Mouse (Mus musculus): Measurements from ENCODE around the gene Vmn1r215. TPM values are rescaled to one million over a fixed set of nuclear protein-coding genes. Genes with fewer than 3 reads are reported as not detected.
"Not testable (repeated sequence)": the region's sequence is repeated elsewhere in the genome, so short reads cannot be mapped to it uniquely, and the experiment has no call there.

The Vmn1r215 gene
- not detected in 2 replicates for polyA plus RNA-seq (2015; fragmentation: Nextera tagmentation; extraction: Ambion mirVana)

DNA sequence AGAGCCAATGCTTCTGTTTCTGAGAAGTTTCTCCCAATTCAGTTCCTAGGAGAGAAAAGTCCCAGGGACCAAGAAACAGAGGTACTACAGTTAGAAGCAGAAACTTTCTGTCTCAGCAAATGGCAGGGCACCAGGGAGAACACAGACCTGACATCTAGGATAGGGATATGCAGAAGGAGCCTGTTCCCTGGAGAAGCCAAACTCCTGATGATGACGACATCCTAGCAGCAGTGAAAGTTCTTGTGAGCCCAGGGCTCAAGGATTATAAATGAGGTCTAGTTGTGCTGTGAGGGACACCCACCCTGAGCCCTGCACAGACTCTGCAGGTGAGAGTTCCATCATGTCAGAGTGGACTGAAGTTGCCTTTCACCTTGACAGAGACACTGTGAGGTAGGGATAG is at the start of gene Vmn1r215:
Gene Vmn1r215 (plus strand): TSS at position 301 of the 400 bp plus-strand sequence.
- Histone ChIP-seq H3K4me2 (no peak within 1 kb of the TSS), H3K36me3 (no peaks in the 10 kb centered on the region), H3K9me3 (replicated peaks) (no peaks in the 10 kb centered on the region), H3K27ac (replicated peaks) (no peak within 1 kb of the TSS), H3K9ac (replicated peaks) (no peak within 1 kb of the TSS), H3K4me3 (replicated peaks) (no peak within 1 kb of the TSS), H3K27me3 (replicated peaks) (no peaks in the 10 kb centered on the region), H3K4me1 (no peaks in the 10 kb centered on the region)
- no peak for ATAC-seq (ENCODE audit: low FRiP score)
- 76% methylated on average over 1 of the region's 1 CpGs for WGBS

DNA sequence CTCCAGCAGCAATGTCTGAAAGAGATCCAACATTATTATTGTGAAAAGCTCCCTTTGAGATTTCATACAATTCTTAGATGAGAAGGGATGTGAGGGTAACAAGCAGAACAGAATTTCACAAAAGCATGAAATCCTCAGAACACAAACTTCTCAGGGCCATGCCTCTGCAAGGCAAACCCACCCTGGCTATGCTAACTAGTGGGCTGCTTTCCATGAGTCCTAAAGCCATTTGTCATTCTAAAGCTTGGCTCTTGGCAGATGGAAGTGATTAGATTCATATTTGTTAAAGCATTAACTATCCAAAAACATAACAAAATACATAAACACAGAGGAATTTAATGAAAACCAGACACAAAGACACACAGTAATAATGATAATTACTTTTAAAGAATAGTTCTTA is 49.7 kb upstream of the Vmn1r215 start:
- no peak overlapping the region for H3K4me3 ChIP-seq (replicated peaks)
- no peak overlapping the region for H3K9ac ChIP-seq (replicated peaks)
- no peak overlapping the region for H3K27ac ChIP-seq (replicated peaks)
- no peaks in the 10 kb centered on the region for H3K36me3 ChIP-seq
- H3K27me3 ChIP-seq (replicated peaks) = no peaks in the 10 kb centered on the region
- H3K4me1 ChIP-seq = no peaks in the 10 kb centered on the region
- ATAC-seq (ENCODE audit: low FRiP score) = no peak
- H3K4me2 ChIP-seq = no peak overlapping the region
- H3K9me3 ChIP-seq (replicated peaks) = no peaks in the 10 kb centered on the region

DNA sequence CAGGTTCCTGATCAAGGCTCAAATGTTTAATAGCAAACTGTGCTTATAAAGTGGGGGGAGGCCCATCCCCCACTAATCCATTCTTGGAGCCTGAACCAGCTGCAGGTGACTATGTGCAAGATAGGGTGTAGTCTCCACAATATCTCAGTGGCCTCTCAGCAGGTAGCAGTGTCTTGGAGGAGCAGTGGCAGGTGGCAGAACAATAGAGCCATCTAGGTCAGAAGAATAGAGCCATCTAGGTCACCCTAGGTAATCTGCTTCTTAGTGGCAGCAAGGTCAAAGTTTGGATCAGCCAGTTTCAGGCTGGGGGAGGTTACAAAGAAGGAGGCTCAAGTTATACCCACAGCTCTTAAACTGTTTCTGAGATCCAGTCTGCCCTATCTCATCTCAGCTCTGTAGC is 43.0 kb upstream of the Vmn1r215 start:
- no peak overlapping the region for H3K27ac ChIP-seq (replicated peaks)
- no peaks in the 10 kb centered on the region for H3K9me3 ChIP-seq (replicated peaks)
- ATAC-seq (ENCODE audit: low FRiP score) = no peak
- no peaks in the 10 kb centered on the region for H3K27me3 ChIP-seq (replicated peaks)
- H3K4me2 ChIP-seq = no peak overlapping the region
- no peak overlapping the region for H3K4me3 ChIP-seq (replicated peaks)
- no peaks in the 10 kb centered on the region for H3K4me1 ChIP-seq
- no peaks in the 10 kb centered on the region for H3K36me3 ChIP-seq
- no peak overlapping the region for H3K9ac ChIP-seq (replicated peaks)

DNA sequence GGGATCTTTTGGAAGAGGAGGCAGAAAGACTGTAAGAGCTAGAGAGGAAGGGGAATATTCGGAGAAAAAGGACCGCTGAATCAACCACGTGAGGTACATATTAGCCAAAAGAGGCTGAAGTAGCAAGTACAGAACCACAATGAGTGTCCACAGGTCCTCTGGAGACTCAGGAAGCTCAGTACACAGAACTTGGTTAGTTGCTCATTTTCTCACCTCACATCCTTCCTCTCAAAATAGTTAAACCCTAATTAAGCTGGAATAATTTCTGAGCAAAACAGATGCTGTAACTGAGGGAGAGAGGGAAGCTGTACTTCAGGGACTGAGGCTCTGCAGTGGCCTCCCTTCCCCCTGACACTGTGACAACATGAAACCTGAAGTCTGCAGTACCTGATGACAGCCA is 37.7 kb upstream of the Vmn1r215 start, which contains the start of gene Vmn1r214:
Gene Vmn1r214 (plus strand): TSS at position 301 of the 400 bp plus-strand sequence.
- H3K4me1 ChIP-seq = no peaks in the 10 kb centered on the region
- WGBS = 92% methylated on average over 3 of the region's 3 CpGs
- H3K4me3 ChIP-seq (replicated peaks) = no peak within 1 kb of the TSS
- no peak within 1 kb of the TSS for H3K9ac ChIP-seq (replicated peaks)
- no peak for ATAC-seq (ENCODE audit: low FRiP score)
- no peaks in the 10 kb centered on the region for H3K27me3 ChIP-seq (replicated peaks)
- H3K9me3 ChIP-seq (replicated peaks) = no peaks in the 10 kb centered on the region
- no peak within 1 kb of the TSS for H3K4me2 ChIP-seq
- H3K36me3 ChIP-seq = no peaks in the 10 kb centered on the region
- no peak within 1 kb of the TSS for H3K27ac ChIP-seq (replicated peaks)

DNA sequence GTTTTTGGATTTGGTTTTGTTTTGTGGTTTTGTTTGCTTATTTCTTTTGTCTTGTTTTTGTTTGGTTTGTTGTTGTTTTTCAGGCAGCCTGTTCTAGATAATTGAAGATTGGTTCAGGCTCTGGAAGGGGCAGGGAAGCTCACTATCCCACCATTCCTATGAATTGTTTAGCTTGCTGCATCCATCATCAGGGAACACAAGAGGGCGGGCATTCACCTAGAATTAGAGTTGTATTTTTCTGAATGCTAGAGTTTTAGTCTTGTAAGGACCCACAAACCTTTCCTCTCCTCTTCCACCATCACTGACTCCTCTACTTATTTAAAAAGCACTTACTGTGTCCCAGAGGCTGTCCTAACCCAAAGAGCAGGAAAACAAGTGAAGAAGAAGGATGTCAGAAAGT is 10.0 kb upstream of the Vmn1r215 start:
- Histone ChIP-seq H3K4me2 (no peak overlapping the region), H3K27ac (replicated peaks) (no peak overlapping the region), H3K9ac (replicated peaks) (no peak overlapping the region), H3K4me3 (replicated peaks) (no peak overlapping the region), H3K27me3 (replicated peaks) (no peaks in the 10 kb centered on the region), H3K36me3 (no peaks in the 10 kb centered on the region), H3K9me3 (replicated peaks) (no peaks in the 10 kb centered on the region), H3K4me1 (no peaks in the 10 kb centered on the region)
- ATAC-seq (ENCODE audit: low FRiP score) = no peak
- WGBS = 68% methylated on average over 1 of the region's 1 CpGs

DNA sequence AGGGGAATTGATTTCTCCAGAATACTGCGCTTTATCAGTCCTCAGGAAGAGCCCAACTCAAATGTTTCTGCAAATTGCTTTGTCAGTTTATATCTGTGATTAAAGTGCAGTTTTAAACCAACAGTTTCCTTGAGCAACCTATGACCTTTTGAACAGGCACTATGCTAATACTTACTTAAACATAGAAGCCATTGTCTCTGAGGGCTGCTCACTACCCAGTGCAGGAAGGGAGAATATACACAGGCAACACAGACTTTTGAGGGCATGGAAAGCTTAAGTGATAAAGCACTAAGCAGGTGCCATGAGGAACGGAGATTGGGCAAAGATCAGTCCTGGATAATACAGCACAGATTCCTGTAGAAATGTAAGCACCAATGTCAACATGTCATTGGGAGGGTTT is 1.5 kb downstream of the Vmn1r215 start:
- no peaks in the 10 kb centered on the region for H3K27me3 ChIP-seq (replicated peaks)
- 88% methylated on average over 2 of the region's 2 CpGs for WGBS
- H3K9ac ChIP-seq (replicated peaks) = no peak overlapping the region
- no peaks in the 10 kb centered on the region for H3K9me3 ChIP-seq (replicated peaks)
- ATAC-seq (ENCODE audit: low FRiP score) = no peak
- no peak overlapping the region for H3K4me3 ChIP-seq (replicated peaks)
- no peak overlapping the region for H3K27ac ChIP-seq (replicated peaks)
- H3K36me3 ChIP-seq = no peaks in the 10 kb centered on the region
- H3K4me2 ChIP-seq = no peak overlapping the region
- no peaks in the 10 kb centered on the region for H3K4me1 ChIP-seq

DNA sequence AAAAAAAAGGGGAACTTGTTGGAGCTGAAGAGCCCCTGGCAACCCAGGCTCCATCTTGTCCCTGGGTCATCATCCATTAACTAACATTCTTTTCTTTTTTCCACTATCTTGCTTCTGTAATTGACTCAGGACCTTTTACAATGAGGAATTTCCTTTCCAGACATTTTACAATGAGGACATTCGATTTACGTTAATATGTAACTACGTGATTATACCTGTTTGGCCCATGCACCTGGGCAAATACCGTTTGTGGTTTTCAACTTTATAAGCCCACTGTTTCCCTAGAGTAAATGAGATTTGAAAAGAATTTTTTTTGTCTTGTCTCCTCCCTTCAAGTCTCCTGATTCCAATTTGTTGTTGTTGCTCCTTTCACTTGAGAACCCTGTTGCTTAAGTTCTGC is 26.6 kb downstream of the Vmn1r215 start:
- no peak overlapping the region for H3K4me2 ChIP-seq
- no peak for ATAC-seq (ENCODE audit: low FRiP score)
- H3K27ac ChIP-seq (replicated peaks) = no peak overlapping the region
- H3K9ac ChIP-seq (replicated peaks) = no peak overlapping the region
- no peaks in the 10 kb centered on the region for H3K27me3 ChIP-seq (replicated peaks)
- no peaks in the 10 kb centered on the region for H3K4me1 ChIP-seq
- WGBS = 93% methylated on average over 4 of the region's 4 CpGs
- no peak overlapping the region for H3K4me3 ChIP-seq (replicated peaks)
- H3K36me3 ChIP-seq = no peaks in the 10 kb centered on the region
- no peaks in the 10 kb centered on the region for H3K9me3 ChIP-seq (replicated peaks)

DNA sequence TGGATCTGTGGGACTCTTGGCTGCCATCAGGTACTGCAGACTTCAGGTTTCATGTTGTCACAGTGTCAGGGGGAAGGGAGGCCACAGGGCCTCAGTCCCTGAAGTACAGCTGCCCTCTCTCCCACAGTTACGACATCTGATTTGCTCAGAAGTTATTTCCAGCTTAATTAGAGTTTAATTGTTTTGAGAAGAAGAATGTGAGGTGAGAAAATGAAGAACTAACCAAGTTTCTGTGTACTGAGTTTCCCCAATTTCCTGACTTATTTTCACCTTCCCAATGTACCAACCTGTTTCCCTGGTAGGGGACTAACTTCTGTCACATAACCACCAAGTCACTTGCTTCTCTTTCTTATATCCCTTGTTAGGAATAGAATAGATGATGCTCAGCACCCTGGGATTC is 50.3 kb downstream of the Vmn1r215 start, which contains the start of gene Vmn1r217:
Gene Vmn1r217 (minus strand): TSS at position 101 of the 400 bp plus-strand sequence.
- WGBS = 97% methylated on average over 1 of the region's 1 CpGs
- not testable (repeated sequence) for H3K4me2 ChIP-seq; H3K27ac ChIP-seq (replicated peaks); ATAC-seq (ENCODE audit: low FRiP score); H3K9me3 ChIP-seq (replicated peaks); H3K9ac ChIP-seq (replicated peaks); H3K4me3 ChIP-seq (replicated peaks); H3K27me3 ChIP-seq (replicated peaks); H3K36me3 ChIP-seq; H3K4me1 ChIP-seq

DNA sequence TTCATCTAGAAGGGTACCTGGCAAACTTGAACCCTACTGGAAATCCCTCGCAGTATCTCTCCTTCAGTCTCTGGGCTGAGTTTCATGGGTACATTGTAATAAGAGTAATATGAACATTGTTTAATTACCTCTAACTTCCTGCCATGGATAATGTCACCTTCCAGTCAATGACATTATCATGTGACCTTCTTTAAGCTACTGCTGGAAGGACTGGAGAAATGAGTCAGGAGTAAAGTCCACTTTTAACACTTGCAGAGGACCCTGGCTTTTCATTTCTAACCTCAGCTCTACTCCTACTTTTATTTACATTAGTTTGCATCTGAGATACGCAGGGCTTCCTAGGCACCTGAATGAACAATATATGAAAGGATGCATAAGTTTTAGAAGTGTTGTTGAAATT is 52.8 kb downstream of the Vmn1r215 start:
- no peaks in the 10 kb centered on the region for H3K27me3 ChIP-seq (replicated peaks)
- no peak overlapping the region for H3K9ac ChIP-seq (replicated peaks)
- no peak overlapping the region for H3K4me2 ChIP-seq
- ATAC-seq (ENCODE audit: low FRiP score) = no peak
- H3K4me3 ChIP-seq (replicated peaks) = no peak overlapping the region
- WGBS = 92% methylated on average over 2 of the region's 2 CpGs
- no peaks in the 10 kb centered on the region for H3K36me3 ChIP-seq
- no peaks in the 10 kb centered on the region for H3K4me1 ChIP-seq
- no peaks in the 10 kb centered on the region for H3K9me3 ChIP-seq (replicated peaks)
- no peak overlapping the region for H3K27ac ChIP-seq (replicated peaks)

Other genes starting within 250 kb of the Vmn1r215 start
- not detected in 2 replicates for gene Vmn1r210, start 236.7 kb upstream of the Vmn1r215 start, polyA plus RNA-seq (2015; fragmentation: Nextera tagmentation; extraction: Ambion mirVana)
- not detected in 2 replicates for gene Vmn1r211, start 210.5 kb upstream of the Vmn1r215 start, polyA plus RNA-seq (2015; fragmentation: Nextera tagmentation; extraction: Ambion mirVana)
- not detected in 2 replicates for gene Vmn1r212, start 183.8 kb upstream of the Vmn1r215 start, polyA plus RNA-seq (2015; fragmentation: Nextera tagmentation; extraction: Ambion mirVana)
- not detected in 2 replicates for gene Vmn1r213, start 60.4 kb upstream of the Vmn1r215 start, polyA plus RNA-seq (2015; fragmentation: Nextera tagmentation; extraction: Ambion mirVana)
- not detected in 2 replicates for gene Vmn1r214, start 37.6 kb upstream of the Vmn1r215 start, polyA plus RNA-seq (2015; fragmentation: Nextera tagmentation; extraction: Ambion mirVana)
- gene Vmn1r217, start 50.2 kb downstream of the Vmn1r215 start, polyA plus RNA-seq (2015; fragmentation: Nextera tagmentation; extraction: Ambion mirVana) = not detected in 2 replicates
- not detected in 2 replicates for gene Vmn1r218, start 65.1 kb downstream of the Vmn1r215 start, polyA plus RNA-seq (2015; fragmentation: Nextera tagmentation; extraction: Ambion mirVana)
- gene Vmn1r219, start 91.3 kb downstream of the Vmn1r215 start, polyA plus RNA-seq (2015; fragmentation: Nextera tagmentation; extraction: Ambion mirVana) = not detected in 2 replicates
- not detected in 2 replicates for gene Vmn1r220, start 120.0 kb downstream of the Vmn1r215 start, polyA plus RNA-seq (2015; fragmentation: Nextera tagmentation; extraction: Ambion mirVana)
- gene Vmn1r221, start 146.1 kb downstream of the Vmn1r215 start, polyA plus RNA-seq (2015; fragmentation: Nextera tagmentation; extraction: Ambion mirVana) = not detected in 2 replicates
- gene Vmn1r222, start 167.9 kb downstream of the Vmn1r215 start, polyA plus RNA-seq (2015; fragmentation: Nextera tagmentation; extraction: Ambion mirVana) = not detected in 2 replicates
- not detected in 2 replicates for gene Vmn1r223, start 179.1 kb downstream of the Vmn1r215 start, polyA plus RNA-seq (2015; fragmentation: Nextera tagmentation; extraction: Ambion mirVana)

Measured in neural tube, embryonic 15.5 days (tissue).